Mouse (Mus musculus) intestine, embryonic 15.5 days (tissue): ENCODE data around the gene Lrr1. TPM values are rescaled to one million over a fixed set of nuclear protein-coding genes. Genes with fewer than 3 reads are reported as not detected.
"Not testable (repeated sequence)": the region's sequence is repeated elsewhere in the genome, so short reads cannot be mapped to it uniquely, and the experiment has no call there.

Experiments used
- ATAC-seq: fragments of 200-750 bp; cut with Nextera tagmentation; 2 replicates; pipeline ENCODE4 v1.8.0; 2017; ENCODE audit warnings: moderate TSS enrichment, moderate library complexity
- H3K27ac ChIP-seq: fragments of 300-500 bp; sonication (generic); 2 replicates; pipeline ENCODE4 v1.5.1; 2015; ENCODE audit warnings: mild to moderate bottlenecking, inconsistent platforms
- H3K27me3 ChIP-seq: fragments of 300-500 bp; sonication (generic); replicated peaks from 2 replicates; pipeline ENCODE4 v1.6.1; 2015; ENCODE audit warnings: inconsistent platforms
- H3K36me3 ChIP-seq: fragments of 300-500 bp; sonication (generic); 2 replicates; pipeline ENCODE4 v1.6.1; 2015; ENCODE audit warnings: inconsistent platforms
- H3K4me1 ChIP-seq: fragments of 300-500 bp; sonication (generic); replicated peaks from 2 replicates; pipeline ENCODE4 v1.6.1; 2015; ENCODE audit warnings: inconsistent platforms
- H3K4me2 ChIP-seq: fragments of 300-500 bp; sonication (generic); replicated peaks from 2 replicates; pipeline ENCODE4 v1.6.1; 2015; ENCODE audit warnings: mild to moderate bottlenecking, inconsistent platforms
- H3K4me3 ChIP-seq: fragments of 300-500 bp; sonication (generic); replicated peaks from 2 replicates; pipeline ENCODE4 v1.5.1; 2015; ENCODE audit warnings: inconsistent platforms
- H3K9ac ChIP-seq: fragments of 300-500 bp; sonication (generic); 2 replicates; pipeline ENCODE4 v1.6.1; 2015; ENCODE audit warnings: inconsistent platforms
- H3K9me3 ChIP-seq: fragments of 300-500 bp; sonication (generic); 2 replicates; pipeline ENCODE4 v1.6.1; 2016; ENCODE audit warnings: inconsistent platforms
- WGBS: fragments of 180-500 bp; shearing (Covaris S2); methylation state at CpG from one replicate; pipeline ENCODE4 v1.1.7; 2015; 5-methylcytosine and 5-hydroxymethylcytosine counted together
- polyA plus RNA-seq: library from polyadenylated mRNA; unstranded; fragments of >200 nt; fragmentation: Nextera tagmentation; extraction: Ambion mirVana; gene quantifications from 2 replicates; pipeline ENCODE4 v1.2.1, GENCODE M21; 2015

Gene Lrr1
- polyA plus RNA-seq, 1 experiment from 2014 or later: 17.2 TPM

DNA sequence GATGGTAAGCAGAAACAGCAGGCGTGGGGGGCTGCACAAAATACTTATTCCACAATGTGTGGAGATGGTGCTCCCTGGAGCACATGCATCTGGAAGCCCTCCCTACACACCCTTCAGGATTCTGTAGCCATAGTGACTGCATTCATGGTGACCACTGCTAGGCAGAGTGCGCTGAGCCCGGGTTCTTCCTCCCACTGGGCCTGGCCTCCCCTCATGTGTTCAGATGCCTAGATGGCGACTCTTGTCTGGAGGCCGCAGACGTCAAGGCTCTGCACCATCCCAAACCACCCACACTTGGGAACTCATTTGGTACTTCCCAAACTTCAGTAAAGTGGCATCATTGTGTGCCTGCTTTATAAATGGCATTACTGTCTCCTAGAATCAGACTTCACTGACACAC is 25.2 kb upstream of the Lrr1 start:
- Histone ChIP-seq H3K4me1 (no peaks in the 10 kb centered on the region), H3K4me3 (no peak overlapping the region), H3K4me2 (no peak overlapping the region), H3K9me3 (no peaks in the 10 kb centered on the region), H3K27me3 (no peaks in the 10 kb centered on the region), H3K27ac (no peak overlapping the region), H3K36me3 (no peaks in the 10 kb centered on the region), H3K9ac (no peak overlapping the region)
- no peak for ATAC-seq
- whole genome bisulfite sequencing: 82% methylated on average over 6 of the region's 6 CpGs

DNA sequence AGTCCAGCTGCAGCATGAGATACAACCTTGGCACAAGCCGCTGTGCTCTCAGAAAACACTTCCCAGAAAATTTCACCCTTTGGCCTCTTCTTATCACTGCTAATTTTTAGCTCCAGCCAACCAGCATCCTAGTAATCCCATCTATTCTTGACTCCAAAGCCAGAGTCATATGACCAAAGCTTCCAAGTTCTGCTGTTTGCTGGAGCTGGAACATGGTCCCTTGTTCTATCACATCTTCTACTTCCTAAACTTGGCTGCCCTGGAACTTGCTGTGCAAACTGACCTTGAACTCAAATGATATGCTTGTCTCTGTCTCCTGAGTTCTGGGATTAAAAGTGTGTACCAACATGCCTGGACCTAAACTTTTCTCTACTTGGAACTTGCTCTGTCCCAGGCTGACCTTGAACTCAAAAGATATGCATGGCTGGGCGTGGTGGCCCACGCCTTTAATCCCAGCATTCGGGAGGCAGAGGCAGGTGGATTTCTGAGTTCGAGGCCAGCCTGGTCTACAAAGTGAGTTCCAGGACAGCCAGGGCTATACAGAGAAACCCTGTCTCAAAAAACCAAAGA is 21.4 kb upstream of the Lrr1 start:
- H3K9me3 ChIP-seq: no peaks in the 10 kb centered on the region
- 92% methylated on average over 5 of the region's 5 CpGs for WGBS
- no peak overlapping the region for H3K9ac ChIP-seq
- no peak overlapping the region for H3K4me2 ChIP-seq
- ATAC-seq: no peak
- H3K27me3 ChIP-seq: no peaks in the 10 kb centered on the region
- no peaks in the 10 kb centered on the region for H3K36me3 ChIP-seq
- H3K4me1 ChIP-seq: no peaks in the 10 kb centered on the region
- no peak overlapping the region for H3K4me3 ChIP-seq
- no peak overlapping the region for H3K27ac ChIP-seq

GRCm38 (mm10) chr12:69150049-69150448 is 18.6 kb upstream of the Lrr1 start:
- WGBS: 59% methylated on average over 13 of the region's 13 CpGs

DNA sequence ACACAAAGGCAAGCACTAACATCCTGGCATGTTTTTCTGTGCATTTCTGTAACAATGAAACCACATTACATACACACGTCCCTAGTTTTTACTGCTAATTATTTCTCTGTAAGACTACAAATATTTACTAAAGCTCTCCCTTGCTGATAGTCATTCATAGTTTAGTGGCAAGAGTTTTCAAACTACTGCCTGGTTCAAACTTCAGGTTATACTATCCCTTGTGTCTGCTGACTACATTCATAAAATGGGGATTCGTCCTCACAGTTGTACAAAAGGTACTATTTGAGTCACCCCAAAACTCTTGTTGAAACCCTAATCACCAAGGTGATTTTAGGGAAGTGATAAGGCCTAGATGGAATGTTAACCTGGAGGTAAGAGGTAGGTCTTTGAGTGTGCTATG is 12.7 kb upstream of the Lrr1 start:
- H3K27ac ChIP-seq: no peak overlapping the region
- peaks cover 12% of the 10 kb centered on the region for H3K36me3 ChIP-seq
- WGBS: 68% methylated on average over 2 of the region's 2 CpGs
- H3K4me1 ChIP-seq: peaks cover 7% of the 10 kb centered on the region; the same call in 1 of the 2 replicates
- no peak overlapping the region for H3K4me2 ChIP-seq
- H3K9me3 ChIP-seq: no peaks in the 10 kb centered on the region
- ATAC-seq: no peak
- no peaks in the 10 kb centered on the region for H3K27me3 ChIP-seq
- no peak overlapping the region for H3K9ac ChIP-seq
- no peak overlapping the region for H3K4me3 ChIP-seq

More at GRCm38 (mm10) chr12:69150049-69150448, 18.6 kb upstream of the Lrr1 start:
- H3K4me2 ChIP-seq: no peak overlapping the region
- H3K27ac ChIP-seq: no peak overlapping the region
- H3K9me3 ChIP-seq: no peaks in the 10 kb centered on the region
- no peak overlapping the region for H3K9ac ChIP-seq
- no peaks in the 10 kb centered on the region for H3K36me3 ChIP-seq
- no peaks in the 10 kb centered on the region for H3K27me3 ChIP-seq
- no peaks in the 10 kb centered on the region for H3K4me1 ChIP-seq
- no peak overlapping the region for H3K4me3 ChIP-seq
- no peak for ATAC-seq

- Histone ChIP-seq H3K9ac (no peak overlapping the region), H3K4me2 (no peak overlapping the region), H3K9me3 (no peaks in the 10 kb centered on the region), H3K27ac (no peak overlapping the region), H3K36me3 (peaks cover 12% of the 10 kb centered on the region), H3K4me3 (no peak overlapping the region), H3K4me1 (peaks cover 7% of the 10 kb centered on the region; the same call in 1 of the 2 replicates), H3K27me3 (no peaks in the 10 kb centered on the region)
- 80% methylated on average over 4 of the region's 4 CpGs for WGBS
- ATAC-seq: no peak
These were observed 12.2 kb upstream of the Lrr1 start for GRCm38 (mm10) chr12:69156436-69156835.

- no peaks in the 10 kb centered on the region for H3K27me3 ChIP-seq
- no peak overlapping the region for H3K9ac ChIP-seq
- H3K27ac ChIP-seq: no peak overlapping the region
- H3K4me3 ChIP-seq: no peak overlapping the region
- H3K36me3 ChIP-seq: peaks cover 12% of the 10 kb centered on the region
- WGBS: 91% methylated on average over 2 of the region's 2 CpGs
- H3K4me1 ChIP-seq: peaks cover 7% of the 10 kb centered on the region; the same call in 1 of the 2 replicates
- no peak for ATAC-seq
- H3K4me2 ChIP-seq: no peak overlapping the region
- no peaks in the 10 kb centered on the region for H3K9me3 ChIP-seq
These were observed 11.5 kb upstream of the Lrr1 start for GRCm38 (mm10) chr12:69157107-69157506.

DNA sequence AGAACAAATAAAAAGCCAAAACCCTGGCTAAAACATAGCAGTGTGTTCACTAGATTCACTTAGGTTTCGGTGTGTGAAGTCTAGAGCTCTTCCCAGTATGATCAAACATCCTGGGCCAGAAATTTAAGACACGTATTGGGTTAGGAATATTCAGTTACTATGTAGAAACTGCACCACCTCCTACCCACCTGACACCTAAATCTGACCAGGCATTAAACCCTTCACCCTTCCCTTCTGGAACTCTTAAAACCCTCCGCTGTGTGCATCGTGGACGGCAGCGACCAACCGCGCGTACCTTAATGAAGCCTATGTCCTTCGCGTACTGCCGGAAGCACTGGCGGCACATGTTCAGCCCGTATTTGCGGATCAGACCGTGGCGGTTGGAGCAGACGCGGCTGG is 10.2 kb upstream of the Lrr1 start:
- Histone ChIP-seq H3K4me1 (peaks cover 7% of the 10 kb centered on the region; the same call in 1 of the 2 replicates), H3K4me3 (peak overlapping the region; percentile 54), H3K9ac (peak overlapping the region; percentile 87), H3K4me2 (peak overlapping the region; percentile 54), H3K27ac (peak overlapping the region; percentile 84), H3K27me3 (no peaks in the 10 kb centered on the region), H3K36me3 (peaks cover 12% of the 10 kb centered on the region), H3K9me3 (no peaks in the 10 kb centered on the region)
- under 1% methylated on average over 19 of the region's 19 CpGs for WGBS
- ATAC-seq: no peak

GRCm38 (mm10) chr12:69158765-69159577 is 9.6 kb upstream of the Lrr1 start, which contains the start of gene Rps29:
Gene Rps29, minus strand, starts transcription at chr12:69159186.
- ATAC-seq: peak; percentile 98
- peak within 1 kb of the TSS; percentile 54 for H3K4me2 ChIP-seq
- not testable (repeated sequence) for H3K4me1 ChIP-seq, H3K9me3 ChIP-seq, H3K27me3 ChIP-seq
- H3K36me3 ChIP-seq: peaks cover 12% of the 10 kb centered on the region
- peak within 1 kb of the TSS; percentile 84 for H3K27ac ChIP-seq
- WGBS: 0% methylated on average over 61 of the region's 68 CpGs
- H3K9ac ChIP-seq: peak within 1 kb of the TSS; percentile 87
- H3K4me3 ChIP-seq: peak within 1 kb of the TSS; percentile 54

- no peak; the same call in 1 of the 2 replicates for ATAC-seq
- Histone ChIP-seq H3K9ac (no peak overlapping the region), H3K9me3 (no peaks in the 10 kb centered on the region), H3K4me3 (0 out of 2 replicates have a peak overlapping the region, but pooled peaks have one; percentile 54), H3K4me2 (peak overlapping the region; percentile 34), H3K4me1 (peaks cover 7% of the 10 kb centered on the region; the same call in 1 of the 2 replicates), H3K27me3 (no peaks in the 10 kb centered on the region), H3K27ac (no peak overlapping the region), H3K36me3 (peaks cover 12% of the 10 kb centered on the region)
- 4% methylated on average over 9 of the region's 9 CpGs for WGBS
These were observed 9.1 kb upstream of the Lrr1 start for GRCm38 (mm10) chr12:69159578-69159940.

DNA sequence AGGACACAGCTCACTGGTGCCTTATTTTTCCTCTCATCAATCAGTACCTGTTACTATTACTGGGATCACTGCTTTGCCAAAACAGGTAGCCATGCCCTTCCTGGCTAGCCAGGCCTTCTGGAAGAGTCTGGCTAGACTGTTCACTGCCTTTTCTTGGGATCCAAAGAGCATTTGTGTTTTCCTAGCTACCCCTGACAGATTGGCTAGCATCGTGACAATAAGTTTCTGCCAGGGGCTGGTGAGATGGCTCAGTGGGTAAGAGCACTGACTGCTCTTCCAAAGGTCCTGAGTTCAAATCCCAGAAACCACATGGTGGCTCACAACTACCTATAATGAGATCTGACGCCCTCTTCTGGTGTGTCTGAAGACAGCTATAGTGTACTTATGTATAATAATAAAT is 7.9 kb upstream of the Lrr1 start:
- not testable (repeated sequence) for H3K9me3 ChIP-seq, H3K27me3 ChIP-seq, H3K27ac ChIP-seq, ATAC-seq, H3K4me3 ChIP-seq, H3K4me1 ChIP-seq, H3K4me2 ChIP-seq, H3K9ac ChIP-seq
- 83% methylated on average over 2 of the region's 2 CpGs for WGBS
- peaks cover 12% of the 10 kb centered on the region for H3K36me3 ChIP-seq

- WGBS: 89% methylated on average over 4 of the region's 4 CpGs
- H3K27ac ChIP-seq, ATAC-seq: not testable (repeated sequence)
These were observed 5.0 kb upstream of the Lrr1 start for GRCm38 (mm10) chr12:69163586-69163985.

GRCm38 (mm10) chr12:69164904-69165303 is 3.7 kb upstream of the Lrr1 start:
- Histone ChIP-seq H3K4me2 (no peak overlapping the region), H3K9me3 (no peaks in the 10 kb centered on the region), H3K9ac (no peak overlapping the region), H3K27me3 (no peaks in the 10 kb centered on the region), H3K27ac (no peak overlapping the region), H3K4me1 (peaks cover 4% of the 10 kb centered on the region; the same call in 1 of the 2 replicates), H3K36me3 (no peaks in the 10 kb centered on the region), H3K4me3 (no peak overlapping the region)
- WGBS: 44% methylated on average over 3 of the region's 3 CpGs
- ATAC-seq: no peak

More at GRCm38 (mm10) chr12:69163586-69163985, 5.0 kb upstream of the Lrr1 start:
- not testable (repeated sequence) for H3K4me1 ChIP-seq, H3K4me3 ChIP-seq, H3K4me2 ChIP-seq, H3K9ac ChIP-seq, H3K36me3 ChIP-seq, H3K9me3 ChIP-seq, H3K27me3 ChIP-seq
